In the genomic region with DNA sequence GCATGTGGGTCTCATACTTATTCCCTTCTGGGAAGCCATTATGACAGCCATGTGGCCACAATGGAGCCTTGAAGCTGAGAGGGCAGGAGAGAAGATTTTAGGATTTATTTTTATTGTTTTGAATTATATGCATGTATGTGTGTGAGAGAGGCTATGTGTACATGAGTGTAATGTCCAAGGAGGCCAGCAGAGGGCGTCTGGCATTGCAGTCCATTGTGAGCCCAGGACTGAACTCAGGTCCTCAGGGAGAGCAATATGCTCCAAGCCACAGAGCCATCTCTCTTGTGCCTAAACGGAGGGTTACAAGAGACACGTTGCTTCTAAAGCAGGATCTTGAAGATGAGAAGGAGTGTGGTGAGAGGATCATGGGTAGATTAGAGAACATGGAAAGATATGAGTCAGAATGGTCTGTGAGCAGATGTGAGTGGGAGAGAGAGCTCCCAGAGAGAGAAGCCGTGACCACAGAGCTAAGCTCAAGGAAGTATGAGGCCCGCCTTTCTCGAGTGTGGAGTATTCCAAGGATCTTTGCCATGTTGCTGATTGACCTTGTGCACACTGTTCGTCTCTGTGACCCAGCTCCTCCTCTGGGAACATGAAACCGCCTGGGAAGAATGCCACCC, we compare ENCODE assay signal across 10 mouse cellular contexts.
DNase-seq lines count a peak whose midpoint lies in the region; ATAC-seq and TF ChIP-seq lines count a peak whose summit lies in the region.
"Had no signal": no experiment of that assay in that cellular context is flagged by ENCODE, and none has a peak within 500 bp of the region (broad histone marks: within the 10 kb centered on the region; RNA-seq: fewer than 3 reads in every experiment).

No protein-coding gene starts in this region.

- H3K79me2 ChIP-seq in heart, adult 2 months (replicated peaks; ENCODE audit: control insufficient read depth, insufficient read depth, low read length): no peaks in the 10 kb centered on the region

- TF ChIP-seq EP300 in heart, adult 2 months (IDR thresholded peaks at IDR 0.05; ENCODE audit: insufficient read depth, low read depth, low read length): no peak
- no peak for TF ChIP-seq EP300 in lung, postnatal 0 days (IDR thresholded peaks at IDR 0.05)
- no peak for TF ChIP-seq EP300 in stomach, postnatal 0 days (optimal IDR thresholded peaks at IDR 0.05)

- no peak overlapping the region for H3K4me3 ChIP-seq in heart, adult 2 months
- no peak overlapping the region for H3K4me3 ChIP-seq in lung, postnatal 0 days (ENCODE audit: low read depth, low read length)
- no peak overlapping the region for H3K4me3 ChIP-seq in stomach, postnatal 0 days (ENCODE audit: low read depth, low read length)

- 72% methylated on average over 8 of the region's 8 CpGs for WGBS in heart, adult 2 months
- WGBS in lung, postnatal 0 days: 79% methylated on average over 8 of the region's 8 CpGs
- WGBS in stomach, postnatal 0 days: 76% methylated on average over 8 of the region's 8 CpGs

- no peak for TF ChIP-seq POLR2A in heart, adult 2 months (IDR thresholded peaks at IDR 0.05; ENCODE audit: insufficient read depth, low read depth, low read length)

- no peaks in the 10 kb centered on the region for H3K36me3 ChIP-seq in heart, adult 2 months (ENCODE audit: control insufficient read depth, insufficient read depth, low read length)
- no peaks in the 10 kb centered on the region for H3K36me3 ChIP-seq in lung, postnatal 0 days (ENCODE audit: insufficient read depth, low read length)
- no peaks in the 10 kb centered on the region for H3K36me3 ChIP-seq in stomach, postnatal 0 days (ENCODE audit: control insufficient read depth, insufficient read depth, low read length)

- no peak overlapping the region for H3K9ac ChIP-seq in heart, adult 2 months (ENCODE audit: low read depth, low read length)
- H3K9ac ChIP-seq in lung, postnatal 0 days (replicated peaks; ENCODE audit: low read depth): no peak overlapping the region
- H3K9ac ChIP-seq in stomach, postnatal 0 days (ENCODE audit: low read length): no peak overlapping the region

- H3K4me1 ChIP-seq in heart, adult 2 months (ENCODE audit: control insufficient read depth, insufficient read depth, low read length): no peaks in the 10 kb centered on the region
- no peaks in the 10 kb centered on the region for H3K4me1 ChIP-seq in lung, postnatal 0 days (ENCODE audit: insufficient read depth, low read depth, low read length)
- no peaks in the 10 kb centered on the region for H3K4me1 ChIP-seq in stomach, postnatal 0 days (replicated peaks; ENCODE audit: control insufficient read depth, insufficient read depth)

- H3K27ac ChIP-seq in heart, adult 2 months: no peak overlapping the region
- no peak overlapping the region for H3K27ac ChIP-seq in lung, postnatal 0 days (ENCODE audit: low read length)
- no peak overlapping the region for H3K27ac ChIP-seq in stomach, postnatal 0 days (replicated peaks)
- H3K27ac ChIP-seq: macrophage had no signal

- H3K27me3 ChIP-seq in heart, adult 2 months (ENCODE audit: control insufficient read depth, insufficient read depth, low read length): no peaks in the 10 kb centered on the region
- H3K27me3 ChIP-seq in lung, postnatal 0 days (replicated peaks; ENCODE audit: insufficient read depth, low read length): no peaks in the 10 kb centered on the region
- H3K27me3 ChIP-seq in stomach, postnatal 0 days (ENCODE audit: control insufficient read depth, insufficient read depth, low read length): no peaks in the 10 kb centered on the region

- no peak for ATAC-seq in lung, postnatal 0 days
- no peak for ATAC-seq in stomach, postnatal 0 days (ENCODE audit: low FRiP score, low TSS enrichment)
- ATAC-seq: inflammation-experienced regulatory T-cells, adult 6 months had no signal

- no peaks in the 10 kb centered on the region for H3K9me3 ChIP-seq in lung, postnatal 0 days (ENCODE audit: low read length)
- no peaks in the 10 kb centered on the region for H3K9me3 ChIP-seq in stomach, postnatal 0 days (ENCODE audit: control insufficient read depth, low read length)

- intact Hi-C loops in heart, adult 2 months (cut with DNase I): no loop called here
- intact Hi-C loops in heart, postnatal 14 days (cut with DNase I): no loop called here

- H3K4me2 ChIP-seq in lung, postnatal 0 days (replicated peaks; ENCODE audit: low read depth, low read length): no peak overlapping the region
- no peak overlapping the region for H3K4me2 ChIP-seq in stomach, postnatal 0 days (replicated peaks; ENCODE audit: low read depth)

- DNase-seq in heart, adult 2 months: no peak
- no peak for DNase-seq in heart, postnatal 14 days
- no peak for DNase-seq in lung, postnatal 0 days (ENCODE audit: low spot score)
- DNase-seq in lung, postnatal 36 days: no peak
- DNase-seq in ZHBTc4 (ENCODE audit: low read depth, low spot score): peak; percentile 79
- DNase-seq in stomach, postnatal 0 days (ENCODE audit: low spot score): no peak
- no peak for DNase-seq in layer of hippocampus, adult 8-10 months (ENCODE audit: low spot score in 2 of 2)
- DNase-seq: cerebellum, adult 18-20 months had no signal

- peak; percentile 39 for TF ChIP-seq CTCF in heart, adult 2 months (IDR thresholded peaks at IDR 0.05)
- TF ChIP-seq CTCF in lung, postnatal 0 days (IDR thresholded peaks at IDR 0.05): peak; percentile 51
- TF ChIP-seq CTCF in stomach, postnatal 0 days (IDR thresholded peaks at IDR 0.05; ENCODE audit: low read depth): peak; percentile 50
